Mouse (Mus musculus) forebrain, embryonic 11.5 days (tissue): ENCODE data around the gene Purb. TPM values are rescaled to one million over a fixed set of nuclear protein-coding genes. Genes with fewer than 3 reads are reported as not detected.
A peak's percentile ranks its signal among the peaks of the same experiment; 100 is the strongest.
"Not testable (repeated sequence)": the region's sequence is repeated elsewhere in the genome, so short reads cannot be mapped to it uniquely, and the experiment has no call there.

ENCODE experiments used
- ATAC-seq: fragments of 200-750 bp; cut with Nextera tagmentation; replicated peaks from 2 replicates; pipeline ENCODE4 v1.8.0; 2017; ENCODE audit warnings: moderate TSS enrichment; ENCODE audit not compliant: low FRiP score
- DNase-seq: peaks from one replicate; pipeline ENCODE4 v3.0.0-alpha.2; 2017; ENCODE audit warnings: low spot score
- H3K27ac ChIP-seq: fragments of 300-500 bp; sonication (generic); 2 replicates; pipeline ENCODE4 v1.5.1; 2014; ENCODE audit warnings: low read depth, low read length
- H3K27me3 ChIP-seq: fragments of 300-500 bp; sonication (generic); 2 replicates; pipeline ENCODE4 v1.6.1; 2014; ENCODE audit warnings: mild to moderate bottlenecking, low read length, mixed read lengths; ENCODE audit not compliant: control insufficient read depth, insufficient read depth
- H3K36me3 ChIP-seq: fragments of 300-500 bp; sonication (generic); 2 replicates; pipeline ENCODE4 v1.6.1; 2014; ENCODE audit warnings: mild to moderate bottlenecking, low read length, moderate library complexity, mixed read lengths; ENCODE audit not compliant: control insufficient read depth, insufficient read depth
- H3K4me1 ChIP-seq: fragments of 300-500 bp; sonication (generic); replicated peaks from 2 replicates; pipeline ENCODE4 v1.6.1; 2014; ENCODE audit warnings: low read length, mixed read lengths; ENCODE audit not compliant: control insufficient read depth, insufficient read depth
- H3K4me2 ChIP-seq: fragments of 300-500 bp; sonication (generic); 2 replicates; pipeline ENCODE4 v1.6.1; 2014; ENCODE audit warnings: low read depth, mild to moderate bottlenecking, low read length, moderate library complexity, mixed read lengths; ENCODE audit not compliant: severe bottlenecking
- H3K4me3 ChIP-seq: fragments of 300-500 bp; sonication (generic); 2 replicates; pipeline ENCODE4 v1.5.1; 2014; ENCODE audit warnings: low read depth, low read length
- H3K9ac ChIP-seq: fragments of 300-500 bp; sonication (generic); 2 replicates; pipeline ENCODE4 v1.6.1; 2014; ENCODE audit warnings: low read length
- H3K9me3 ChIP-seq: fragments of 300-500 bp; sonication (generic); 2 replicates; pipeline ENCODE4 v1.6.1; 2016; ENCODE audit warnings: low read length, mixed read lengths; ENCODE audit not compliant: control insufficient read depth
- WGBS: fragments of 180-500 bp; shearing (Covaris S2); extraction: QIAGEN DNeasy Blood & Tissue Kit; methylation state at CpG from one replicate; pipeline ENCODE4 v1.1.7; 2014; 5-methylcytosine and 5-hydroxymethylcytosine counted together
- polyA plus RNA-seq: library from polyadenylated mRNA; unstranded; fragments of >200 nt; fragmentation: Nextera tagmentation; extraction: Ambion mirVana; gene quantifications from 2 replicates; pipeline ENCODE4 v1.2.1, GENCODE M21; 2014

Gene Purb
- polyA plus RNA-seq, 1 experiment from 2014 or later = 15.0 TPM

DNA sequence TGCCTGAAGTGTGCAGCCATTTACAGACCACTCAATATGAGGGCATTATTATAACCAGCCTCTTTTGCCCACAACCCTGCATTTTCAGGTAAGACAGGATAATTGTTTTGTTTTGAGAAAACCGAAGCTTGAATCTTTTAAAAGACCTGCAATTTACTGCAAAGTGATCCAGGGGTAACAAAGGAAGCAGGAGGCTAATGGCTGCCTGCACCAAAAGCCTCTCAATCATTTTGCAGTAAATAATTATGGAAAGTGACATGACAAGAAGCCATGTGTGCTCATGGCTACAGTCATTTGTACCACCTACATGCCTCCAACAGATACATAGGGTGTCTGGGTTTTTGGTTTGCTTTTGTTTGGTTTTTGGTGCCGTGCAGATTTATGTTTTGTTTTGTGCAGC lies 4.7 kb downstream of the Purb start:
- Histone ChIP-seq H3K9ac (no peak overlapping the region), H3K4me2 (peak overlapping the region; percentile 39; the same call in 1 of the 2 replicates), H3K36me3 (peaks cover 3% of the 10 kb centered on the region; the same call in 1 of the 2 replicates), H3K9me3 (no peaks in the 10 kb centered on the region), H3K27ac (no peak overlapping the region), H3K4me3 (peak overlapping the region; percentile 17), H3K4me1 (peaks cover 22% of the 10 kb centered on the region), H3K27me3 (no peaks in the 10 kb centered on the region)
- no peak for ATAC-seq
- WGBS = 71% methylated on average over 2 of the region's 2 CpGs
- no peak for DNase-seq

DNA sequence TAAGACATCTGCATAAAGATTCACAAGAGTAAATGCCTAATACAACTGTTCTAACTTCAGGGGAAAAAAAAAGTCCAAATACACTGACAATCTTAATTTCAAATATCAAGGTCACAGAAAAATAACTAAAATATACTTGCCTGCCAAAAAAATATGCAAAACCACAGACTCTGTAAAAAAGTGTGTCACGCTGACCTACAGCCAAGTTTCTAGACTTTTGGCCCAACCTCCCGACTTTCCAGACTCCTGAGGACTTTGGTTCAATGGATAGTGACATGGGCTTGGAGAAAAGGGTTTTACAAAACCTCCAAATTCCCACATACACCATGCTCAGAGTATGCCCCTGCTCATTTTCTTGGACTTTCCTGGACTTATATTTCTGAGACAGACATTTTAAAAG lies 7.2 kb downstream of the Purb start:
- H3K27ac ChIP-seq = no peak overlapping the region
- no peak for ATAC-seq
- no peak overlapping the region for H3K4me2 ChIP-seq
- H3K36me3 ChIP-seq = peaks cover 3% of the 10 kb centered on the region; the same call in 1 of the 2 replicates
- H3K4me3 ChIP-seq = no peak overlapping the region
- H3K9ac ChIP-seq = no peak overlapping the region
- WGBS = 92% methylated on average over 2 of the region's 2 CpGs
- H3K4me1 ChIP-seq = peaks cover 12% of the 10 kb centered on the region; the same call in 1 of the 2 replicates
- DNase-seq = no peak
- H3K27me3 ChIP-seq = no peaks in the 10 kb centered on the region
- no peaks in the 10 kb centered on the region for H3K9me3 ChIP-seq

DNA sequence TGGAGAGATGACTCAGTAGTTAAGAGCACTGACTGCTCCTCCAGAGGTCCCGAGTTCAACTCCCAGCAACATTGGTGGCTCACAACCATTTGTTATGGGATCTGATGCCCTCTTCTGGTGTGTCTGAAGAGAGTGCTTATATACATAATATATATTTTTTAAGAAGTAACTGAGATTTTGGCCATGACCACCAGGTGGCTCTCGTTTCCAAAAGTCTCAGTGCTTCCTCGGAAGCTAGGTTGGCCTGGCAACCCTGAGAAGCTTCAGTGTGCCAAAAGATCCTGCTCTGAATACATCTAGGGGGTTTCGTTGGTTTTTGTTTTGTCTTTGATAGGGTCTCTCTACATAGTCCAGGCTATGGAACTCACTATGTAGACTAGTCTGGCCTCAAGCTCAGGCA lies 10.6 kb downstream of the Purb start:
- 43% methylated on average over 4 of the region's 4 CpGs for WGBS
- H3K36me3 ChIP-seq = peaks cover 3% of the 10 kb centered on the region; the same call in 1 of the 2 replicates

DNA sequence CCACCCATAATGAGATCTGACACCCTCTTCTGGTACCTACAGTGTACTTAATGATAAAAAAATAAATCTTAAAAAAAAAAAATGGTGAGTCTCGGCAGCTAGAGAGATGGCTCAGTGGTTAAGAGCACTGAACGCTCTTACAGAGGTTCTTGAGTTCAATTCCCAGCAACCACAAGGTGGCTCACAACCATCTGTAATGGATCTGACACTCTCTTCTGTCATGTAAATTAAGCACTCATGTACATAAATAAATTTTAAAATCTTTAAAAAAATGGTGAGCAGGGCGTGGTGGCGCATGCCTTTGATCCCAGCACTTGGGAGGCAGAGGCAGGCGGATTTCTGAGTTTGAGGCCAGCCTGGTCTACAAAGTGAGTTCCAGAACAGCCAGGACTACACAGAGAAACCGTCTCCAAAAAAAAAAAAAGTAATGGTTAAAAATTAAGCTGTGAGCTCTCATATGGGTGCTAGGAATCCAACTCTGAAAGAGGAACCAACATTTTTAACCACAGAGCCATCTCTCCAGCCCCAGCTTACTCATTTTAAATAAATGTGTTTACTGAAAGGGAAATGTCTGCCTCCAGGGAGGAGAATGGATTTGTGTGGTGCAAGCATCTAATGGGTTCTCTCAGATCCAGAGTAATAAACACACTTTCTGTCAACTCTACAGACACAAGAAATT lies 12.4 kb downstream of the Purb start:
- Histone ChIP-seq H3K27me3 (no peaks in the 10 kb centered on the region), H3K9ac (no peak overlapping the region), H3K4me2 (no peak overlapping the region), H3K9me3 (no peaks in the 10 kb centered on the region), H3K4me1 (no peaks in the 10 kb centered on the region), H3K4me3 (no peak overlapping the region), H3K36me3 (peaks cover 3% of the 10 kb centered on the region; the same call in 1 of the 2 replicates), H3K27ac (no peak overlapping the region)
- WGBS = 88% methylated on average over 6 of the region's 6 CpGs
- ATAC-seq (no peak), DNase-seq (no peak)

More for the DNA sequence above, 10.6 kb downstream of the Purb start:
- H3K27me3 ChIP-seq = no peaks in the 10 kb centered on the region
- no peaks in the 10 kb centered on the region for H3K9me3 ChIP-seq
- H3K27ac ChIP-seq = no peak overlapping the region
- 0 out of 2 replicates have a peak, but pooled peaks cover 1% of the 10 kb centered on the region for H3K4me1 ChIP-seq
- H3K9ac ChIP-seq = no peak overlapping the region
- DNase-seq = peak; percentile 69
- no peak overlapping the region for H3K4me3 ChIP-seq
- ATAC-seq = peak; percentile 36; the same call in 1 of the 2 replicates
- H3K4me2 ChIP-seq = no peak overlapping the region

DNA sequence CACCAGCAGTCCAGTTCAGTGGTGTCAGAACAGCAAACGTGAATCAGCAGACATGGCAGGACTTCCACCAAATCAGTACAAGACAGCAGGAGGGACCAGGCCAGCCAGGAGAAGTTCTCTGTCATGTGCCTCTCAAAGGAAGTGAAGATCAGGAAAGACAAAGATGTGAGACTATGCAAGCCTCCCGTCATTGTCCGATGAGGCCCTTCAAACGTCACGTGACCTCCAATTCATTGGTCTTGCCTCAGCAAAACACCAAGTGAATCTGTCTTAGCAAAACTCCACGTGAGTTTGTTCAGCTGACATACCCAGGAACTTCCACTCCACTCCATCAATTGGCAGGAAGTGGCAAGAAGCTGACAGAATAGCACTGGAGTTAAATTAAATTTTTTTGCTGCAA lies 19.6 kb downstream of the Purb start:
- Histone ChIP-seq H3K36me3 (no peaks in the 10 kb centered on the region), H3K4me3 (no peak overlapping the region), H3K9me3 (no peaks in the 10 kb centered on the region; the same call in 1 of the 2 replicates), H3K27me3 (no peaks in the 10 kb centered on the region), H3K9ac (no peak overlapping the region), H3K27ac (no peak overlapping the region), H3K4me2 (no peak overlapping the region), H3K4me1 (no peaks in the 10 kb centered on the region)
- ATAC-seq (no peak), DNase-seq (no peak)
- WGBS = 80% methylated on average over 6 of the region's 6 CpGs

DNA sequence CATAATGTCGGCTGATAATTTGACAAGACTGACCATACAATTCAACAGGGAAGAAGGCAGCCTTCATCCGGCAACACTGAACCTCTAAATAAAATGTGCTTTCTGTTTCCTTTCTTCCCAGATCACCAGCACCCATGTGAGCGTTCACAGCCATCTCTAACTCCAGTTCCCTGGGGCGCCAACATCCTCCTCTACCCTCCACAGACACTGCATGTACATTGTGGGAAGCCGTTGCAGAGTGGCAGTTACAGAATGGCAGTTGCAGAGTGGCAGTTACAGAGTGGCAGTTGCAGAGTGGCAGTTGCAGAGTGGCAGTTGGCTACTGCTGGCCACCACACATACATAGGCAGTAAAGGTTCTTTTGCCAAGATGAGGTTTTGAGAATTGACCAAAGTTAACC lies 27.6 kb downstream of the Purb start:
- DNase-seq, ATAC-seq, H3K9ac ChIP-seq, H3K4me3 ChIP-seq, H3K4me2 ChIP-seq, H3K36me3 ChIP-seq, H3K4me1 ChIP-seq, H3K27me3 ChIP-seq, H3K9me3 ChIP-seq, H3K27ac ChIP-seq: not testable (repeated sequence)
- WGBS = 95% methylated on average over 5 of the region's 5 CpGs

DNA sequence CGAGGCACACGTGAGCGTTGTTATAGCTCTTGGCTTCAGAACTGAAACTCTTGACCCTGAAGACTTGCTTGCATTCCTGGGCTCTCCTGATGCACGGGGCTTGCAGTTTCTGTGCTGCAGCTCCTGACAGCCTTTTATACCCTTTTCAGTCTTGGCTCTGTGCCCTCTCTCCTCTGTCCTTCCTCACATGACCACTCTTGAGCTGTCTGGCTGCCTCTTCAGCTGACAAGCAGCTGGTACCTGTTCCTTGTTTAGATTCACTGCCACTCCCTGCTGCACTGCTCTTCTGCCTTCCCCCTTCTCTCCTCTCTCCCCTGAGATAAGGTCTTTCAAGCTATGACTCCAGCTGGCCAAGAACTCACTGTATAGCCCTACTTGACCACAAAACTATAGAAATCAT lies 28.2 kb downstream of the Purb start:
- Histone ChIP-seq H3K4me1 (peaks cover 3% of the 10 kb centered on the region; the same call in 1 of the 2 replicates), H3K36me3 (no peaks in the 10 kb centered on the region), H3K9me3 (no peaks in the 10 kb centered on the region; the same call in 1 of the 2 replicates), H3K4me2 (no peak overlapping the region), H3K27ac (no peak overlapping the region), H3K27me3 (no peaks in the 10 kb centered on the region), H3K9ac (no peak overlapping the region), H3K4me3 (no peak overlapping the region)
- DNase-seq (no peak), ATAC-seq (no peak)
- 91% methylated on average over 4 of the region's 4 CpGs for WGBS

DNA sequence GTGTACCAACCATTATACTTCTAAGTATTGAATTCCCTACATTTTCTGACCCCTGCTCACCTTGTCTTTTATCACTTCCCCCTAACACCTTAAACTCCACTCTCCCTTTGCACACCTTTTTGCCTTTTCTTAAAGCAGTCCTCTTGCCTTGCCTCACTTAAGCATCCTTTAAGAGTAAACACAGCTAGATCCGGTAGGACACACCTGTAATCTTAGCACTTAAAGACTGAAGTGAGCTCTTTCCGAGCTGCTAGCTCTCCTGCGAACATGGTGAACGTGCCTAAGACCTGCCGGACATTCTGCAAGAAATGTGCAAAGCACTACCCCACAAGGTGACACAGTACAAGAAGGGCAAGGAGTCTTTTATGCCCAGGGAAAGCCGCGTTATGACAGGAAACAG lies 29.8 kb downstream of the Purb start:
- Histone ChIP-seq H3K9ac (no peak overlapping the region), H3K27ac (no peak overlapping the region), H3K4me2 (no peak overlapping the region), H3K27me3 (no peaks in the 10 kb centered on the region), H3K4me3 (no peak overlapping the region), H3K4me1 (peaks cover 3% of the 10 kb centered on the region; the same call in 1 of the 2 replicates), H3K36me3 (no peaks in the 10 kb centered on the region; the same call in 1 of the 2 replicates), H3K9me3 (no peaks in the 10 kb centered on the region)
- DNase-seq (no peak), ATAC-seq (no peak)
- WGBS = 91% methylated on average over 7 of the region's 7 CpGs

DNA sequence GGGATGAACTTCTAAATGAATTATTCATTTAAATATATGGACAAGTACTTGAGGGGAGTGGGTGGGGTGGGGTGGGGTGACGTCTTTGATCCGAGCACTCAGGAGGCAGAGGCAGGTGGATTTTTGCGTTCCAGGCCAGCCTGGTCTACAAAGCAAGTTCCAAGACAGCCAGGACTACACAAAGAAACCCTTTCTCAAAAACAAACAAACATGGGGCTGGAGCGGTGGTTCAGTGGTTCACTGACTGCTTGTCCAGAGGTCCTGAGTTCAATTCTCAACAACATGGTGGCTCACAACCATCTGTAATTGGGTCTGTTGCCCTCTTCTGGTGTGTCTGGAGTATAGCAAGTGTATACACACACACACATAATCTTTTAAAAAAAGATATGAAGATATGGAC lies 30.3 kb downstream of the Purb start:
- DNase-seq (no peak), ATAC-seq (no peak)
- H3K36me3 ChIP-seq = no peaks in the 10 kb centered on the region; the same call in 1 of the 2 replicates
- no peak overlapping the region for H3K4me3 ChIP-seq
- no peaks in the 10 kb centered on the region for H3K27me3 ChIP-seq
- no peaks in the 10 kb centered on the region for H3K9me3 ChIP-seq
- H3K27ac ChIP-seq = no peak overlapping the region
- 86% methylated on average over 4 of the region's 4 CpGs for WGBS
- H3K4me1 ChIP-seq = peaks cover 3% of the 10 kb centered on the region; the same call in 1 of the 2 replicates
- no peak overlapping the region for H3K4me2 ChIP-seq
- no peak overlapping the region; the same call in 1 of the 2 replicates for H3K9ac ChIP-seq
